Comparison of ENCODE assay signal across 8 mouse cellular contexts in the genomic region with DNA sequence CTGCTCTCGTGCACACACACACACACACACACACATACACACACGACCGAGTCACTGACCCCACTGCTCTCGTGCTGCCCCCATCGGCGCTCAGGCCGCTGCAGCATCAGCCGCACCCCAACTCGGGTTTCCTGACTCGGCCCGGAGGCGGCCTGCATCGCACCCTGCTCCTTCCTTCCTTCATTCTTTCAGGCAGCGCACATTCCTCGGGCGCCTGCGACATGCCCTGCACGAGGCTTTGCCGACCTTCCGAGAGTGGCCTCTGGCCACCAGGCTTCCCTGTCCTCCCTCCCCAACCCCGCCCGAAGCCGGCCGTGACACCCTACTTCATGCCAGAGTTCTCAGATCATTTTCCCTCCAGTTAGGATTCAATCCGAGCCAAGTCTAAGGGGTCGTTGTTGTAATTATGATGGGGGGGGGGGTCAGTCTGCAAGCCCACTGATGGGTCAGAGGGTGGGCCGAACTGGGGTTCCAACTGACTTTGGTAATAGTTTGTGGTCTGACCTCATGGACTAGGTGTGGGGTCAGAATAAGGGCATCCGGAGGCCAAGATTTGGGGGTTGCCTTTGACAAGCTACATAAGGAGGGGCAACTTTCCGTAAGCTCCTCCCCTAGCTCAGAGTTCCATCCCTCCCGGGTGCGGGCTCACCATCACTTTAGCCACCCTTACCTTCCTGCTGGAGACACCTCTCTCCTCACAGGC. TPM values are rescaled to one million over a fixed set of nuclear protein-coding genes. Genes with fewer than 3 reads are reported as not detected.
DNase-seq lines count a peak whose midpoint lies in the region; ATAC-seq and TF ChIP-seq lines count a peak whose summit lies in the region.

No protein-coding gene starts in this region.

- H3K4me1 ChIP-seq in intestine, embryonic 14.5 days (replicated peaks; ENCODE audit: control insufficient read depth, insufficient read depth, low read length), result peaks cover 28% of the 10 kb centered on the region
- peaks cover 0 to 8% of the 10 kb centered on the region in 2 experiments; a peak in 3 of 4 replicates for H3K4me1 ChIP-seq in liver, embryonic 14.5 days (replicated peaks; ENCODE audit: control insufficient read depth in 2 of 2, insufficient read depth in 2 of 2, low read length in 1 of 2)
- peaks cover 11% of the 10 kb centered on the region; the same call in 1 of the 2 replicates for H3K4me1 ChIP-seq in neural tube, embryonic 14.5 days (ENCODE audit: control insufficient read depth, insufficient read depth, low read length)

- peak overlapping the region; percentile 73 for H3K4me2 ChIP-seq in intestine, embryonic 14.5 days (ENCODE audit: low read length)
- H3K4me2 ChIP-seq in liver, embryonic 14.5 days (ENCODE audit: low read depth), result peak overlapping the region; percentile 58
- H3K4me2 ChIP-seq in neural tube, embryonic 14.5 days (ENCODE audit: low read depth, low read length), result peak overlapping the region; percentile 82

- no peaks in the 10 kb centered on the region for H3K27me3 ChIP-seq in intestine, embryonic 14.5 days (replicated peaks; ENCODE audit: control insufficient read depth, insufficient read depth, low read length)
- H3K27me3 ChIP-seq in liver, embryonic 14.5 days (ENCODE audit: control insufficient read depth, insufficient read depth, low read length), result peaks cover 58% of the 10 kb centered on the region
- H3K27me3 ChIP-seq in neural tube, embryonic 14.5 days (ENCODE audit: control insufficient read depth, insufficient read depth, low read length), result peaks cover 3% of the 10 kb centered on the region; the same call in 1 of the 2 replicates

- intact Hi-C loops in gastrocnemius, adult 2 months (cut with DNase I), result loop anchor here (2.0 to 10.0 kb wide), 2 partner anchors 78 to 174 kb away; a partner anchor contains a TSS

- no peak for TF ChIP-seq EP300 in liver, embryonic 14.5 days (IDR thresholded peaks at IDR 0.05; ENCODE audit: low read depth)

- H3K9ac ChIP-seq in intestine, embryonic 14.5 days (ENCODE audit: low read length), result peak overlapping the region; percentile 29; the same call in 1 of the 2 replicates
- H3K9ac ChIP-seq in liver, embryonic 14.5 days (replicated peaks), result no peak overlapping the region
- peak overlapping the region; percentile 42; the same call in 1 of the 2 replicates for H3K9ac ChIP-seq in neural tube, embryonic 14.5 days (replicated peaks; ENCODE audit: low read depth, low read length)

- peak overlapping the region; percentile 81 for H3K4me3 ChIP-seq in gastrocnemius, adult 2 months
- H3K4me3 ChIP-seq in intestine, embryonic 14.5 days (ENCODE audit: low read depth, low read length), result 0 out of 2 replicates have a peak overlapping the region, but pooled peaks have one; percentile 16
- 0 out of 4 replicates have a peak overlapping the region, but pooled peaks of 1 of the 2 experiments have one; percentile 12 for H3K4me3 ChIP-seq in liver, embryonic 14.5 days (ENCODE audit: insufficient read depth in 1 of 2, low read depth in 2 of 2, low read length in 2 of 2)
- H3K4me3 ChIP-seq in neural tube, embryonic 14.5 days (ENCODE audit: low read depth, low read length), result 0 out of 2 replicates have a peak overlapping the region, but pooled peaks have one; percentile 37

- H3K27ac ChIP-seq in gastrocnemius, adult 2 months, result peak overlapping the region; percentile 89
- H3K27ac ChIP-seq in intestine, embryonic 14.5 days (ENCODE audit: low read depth), result peak overlapping the region; percentile 97
- H3K27ac ChIP-seq in liver, embryonic 14.5 days, result no peak overlapping the region
- 0 out of 2 replicates have a peak overlapping the region, but pooled peaks have one; percentile 39 for H3K27ac ChIP-seq in neural tube, embryonic 14.5 days (ENCODE audit: low read depth, low read length)

- peak; percentile 9 for ATAC-seq in intestine, embryonic 14.5 days (replicated peaks; ENCODE audit: low FRiP score, low TSS enrichment, low read depth)
- ATAC-seq in liver, embryonic 14.5 days (ENCODE audit: insufficient read depth), result no peak
- ATAC-seq in neural tube, embryonic 14.5 days (ENCODE audit: low read depth), result peak; percentile 15; the same call in 1 of the 2 replicates
- ATAC-seq in megakaryocyte-erythroid progenitor cell, adult 5-6 weeks (replicated peaks; ENCODE audit: low FRiP score, low TSS enrichment, poor library complexity, severe bottlenecking), result no peak

- 6% methylated on average over 31 of the region's 31 CpGs for WGBS in intestine, embryonic 14.5 days
- whole genome bisulfite sequencing in liver, embryonic 14.5 days (ENCODE audit: insufficient replicate concordance), result 14% methylated on average over 31 of the region's 31 CpGs
- 7% methylated on average over 31 of the region's 31 CpGs for WGBS in neural tube, embryonic 14.5 days

- peak; percentile 10; the same call in 1 of the 2 replicates for TF ChIP-seq CTCF in gastrocnemius, adult 2 months (IDR thresholded peaks at IDR 0.05)
- peak; percentile 23; the same call in 1 of the 2 replicates for TF ChIP-seq CTCF in liver, embryonic 14.5 days (IDR thresholded peaks at IDR 0.05; ENCODE audit: low read depth)

- no peaks in the 10 kb centered on the region for H3K9me3 ChIP-seq in intestine, embryonic 14.5 days (ENCODE audit: control insufficient read depth, low read length)
- no peaks in the 10 kb centered on the region for H3K9me3 ChIP-seq in liver, embryonic 14.5 days (ENCODE audit: control insufficient read depth, low read length)
- H3K9me3 ChIP-seq in neural tube, embryonic 14.5 days (ENCODE audit: control insufficient read depth, low read length), result no peaks in the 10 kb centered on the region

- peak; percentile 49 to 71 for DNase-seq in urinary bladder, adult 18-20 months (ENCODE audit: low spot score in 2 of 2)
- no peak for DNase-seq in urinary bladder, postnatal 10 days (ENCODE audit: low spot score)
- peak; percentile 73 for DNase-seq in gastrocnemius, adult 2 months
- peak; percentile 79 for DNase-seq in intestine, embryonic 14.5 days (ENCODE audit: low spot score)
- DNase-seq in liver, embryonic 14.5 days (ENCODE audit: low read depth in 3 of 3, low spot score in 3 of 3), result no peak
- no peak for DNase-seq in right cerebral cortex, adult 2 months (ENCODE audit: low spot score in 2 of 2)

- H3K36me3 ChIP-seq in intestine, embryonic 14.5 days (ENCODE audit: control insufficient read depth, insufficient read depth, low read length), result no peaks in the 10 kb centered on the region; the same call in 1 of the 2 replicates
- no peaks in the 10 kb centered on the region for H3K36me3 ChIP-seq in liver, embryonic 14.5 days (replicated peaks; ENCODE audit: control insufficient read depth, insufficient read depth, low read depth)
- no peaks in the 10 kb centered on the region for H3K36me3 ChIP-seq in neural tube, embryonic 14.5 days (ENCODE audit: control insufficient read depth, insufficient read depth, low read length)

RNA-seq across cellular contexts. Expression of a gene that starts 5.2 kb away (rescaled TPM):
- 10 to 100 TPM; 11.3 to 21.9 TPM for total RNA-seq in gastrocnemius, adult 2 months (2021)
- polyA plus RNA-seq in intestine, embryonic 14.5 days (2014; fragmentation: Nextera tagmentation; extraction: Ambion mirVana), result 325 and 351 TPM in 2 replicates
- 23.0 and 29.8 TPM in 2 replicates for polyA plus RNA-seq in liver, embryonic 14.5 days (2012; rRNA removed)
- polyA plus RNA-seq in liver, embryonic 14.5 days (2014; fragmentation: Nextera tagmentation; extraction: Ambion mirVana), result 33.2 and 33.8 TPM in 2 replicates
- polyA plus RNA-seq in neural tube, embryonic 14.5 days (2014; fragmentation: Nextera tagmentation; extraction: Ambion mirVana), result 156 and 196 TPM in 2 replicates
- total RNA-seq in megakaryocyte-erythroid progenitor cell, adult 5-6 weeks (2014; fragmentation: Nextera tagmentation), result 1.5 and 7.8 TPM in 2 replicates
- total RNA-seq in megakaryocyte-erythroid progenitor cell, adult 5-6 weeks (2017), result 1.9 and 3.1 TPM in 2 replicates

RNA-seq across cellular contexts. Expression of a gene that starts 23.7 kb away (rescaled TPM):
- 1 to 10 TPM in 1 of 2 experiments, under 1 TPM in 1; 0.48 to 1.1 TPM for total RNA-seq in gastrocnemius, adult 2 months (2021)
- 4.1 and 5.0 TPM in 2 replicates for polyA plus RNA-seq in intestine, embryonic 14.5 days (2014; fragmentation: Nextera tagmentation; extraction: Ambion mirVana)
- polyA plus RNA-seq in liver, embryonic 14.5 days (2012; rRNA removed), result 38.4 and 40.5 TPM in 2 replicates
- polyA plus RNA-seq in liver, embryonic 14.5 days (2014; fragmentation: Nextera tagmentation; extraction: Ambion mirVana), result 50.3 and 53.4 TPM in 2 replicates
- polyA plus RNA-seq in neural tube, embryonic 14.5 days (2014; fragmentation: Nextera tagmentation; extraction: Ambion mirVana), result 0.76 and 1.4 TPM in 2 replicates
- 11.1 and 17.0 TPM in 2 replicates for total RNA-seq in megakaryocyte-erythroid progenitor cell, adult 5-6 weeks (2014; fragmentation: Nextera tagmentation)
- total RNA-seq in megakaryocyte-erythroid progenitor cell, adult 5-6 weeks (2017), result 4.5 and 10.2 TPM in 2 replicates

RNA-seq across cellular contexts. Expression of a gene that starts 57.7 kb away (rescaled TPM):
- total RNA-seq in gastrocnemius, adult 2 months (2021), result 1 to 10 TPM; 1.5 to 2.5 TPM
- polyA plus RNA-seq in intestine, embryonic 14.5 days (2014; fragmentation: Nextera tagmentation; extraction: Ambion mirVana), result 4.6 and 4.9 TPM in 2 replicates
- 1.1 and 1.2 TPM in 2 replicates for polyA plus RNA-seq in liver, embryonic 14.5 days (2012; rRNA removed)
- 0.66 and 0.85 TPM in 2 replicates for polyA plus RNA-seq in liver, embryonic 14.5 days (2014; fragmentation: Nextera tagmentation; extraction: Ambion mirVana)
- polyA plus RNA-seq in neural tube, embryonic 14.5 days (2014; fragmentation: Nextera tagmentation; extraction: Ambion mirVana), result 2.4 and 4.8 TPM in 2 replicates
- total RNA-seq in megakaryocyte-erythroid progenitor cell, adult 5-6 weeks (2014; fragmentation: Nextera tagmentation), result not detected in 2 replicates
- not detected in 2 replicates for total RNA-seq in megakaryocyte-erythroid progenitor cell, adult 5-6 weeks (2017)

Comparison
In these comparisons a context has a peak if more than half of its experiments do, and no peak if none do; other contexts are left out.
1. DNase-seq: peak in urinary bladder, adult 18-20 months (2 of 2), gastrocnemius, adult 2 months (single experiment) and intestine, embryonic 14.5 days (single experiment); none in urinary bladder, postnatal 10 days (single experiment), liver, embryonic 14.5 days (0 of 3) and right cerebral cortex, adult 2 months (0 of 2).
2. ATAC-seq: peak in intestine, embryonic 14.5 days (single experiment) and neural tube, embryonic 14.5 days (single experiment); none in liver, embryonic 14.5 days (single experiment) and megakaryocyte-erythroid progenitor cell, adult 5-6 weeks (single experiment).
3. Peak in every context shown above with its lines, with median percentiles within 50 percentile points of each other: H3K4me2 ChIP-seq.